Mouse (Mus musculus) liver, embryonic 14.5 days (tissue): ENCODE measurements around the gene Myh13. TPM values are rescaled to one million over a fixed set of nuclear protein-coding genes. Genes with fewer than 3 reads are reported as not detected.

ENCODE experiments used
- ATAC-seq: fragments of 200-750 bp; cut with Nextera tagmentation; 2 replicates; pipeline ENCODE4 v1.8.0; 2017; ENCODE audit warnings: moderate number of reproducible peaks, mild to moderate bottlenecking, moderate library complexity; ENCODE audit not compliant: insufficient read depth
- DNase-seq, 3 experiments: peaks; one replicate each; pipeline ENCODE4 v3.0.0-alpha.2; 2012 to 2013; ENCODE audit warnings: low read depth in 3 of 3, low spot score in 3 of 3
- H3K27ac ChIP-seq: fragments of 300-500 bp; sonication (generic); 2 replicates; pipeline ENCODE4 v1.5.1; 2014; ENCODE audit warnings: moderate library complexity, mild to moderate bottlenecking, control low read depth, inconsistent platforms
- H3K27me3 ChIP-seq: fragments of 300-500 bp; sonication (generic); 2 replicates; pipeline ENCODE4 v1.6.1; 2014; ENCODE audit warnings: mild to moderate bottlenecking, low read length, moderate library complexity; ENCODE audit not compliant: control insufficient read depth, insufficient read depth
- H3K36me3 ChIP-seq: fragments of 300-500 bp; sonication (generic); replicated peaks from 2 replicates; pipeline ENCODE4 v1.6.1; 2014; ENCODE audit warnings: low read depth; ENCODE audit not compliant: control insufficient read depth, insufficient read depth
- H3K4me1 ChIP-seq, 2 experiments: fragments of 200-500 bp in 1 of 2; fragments of 300-500 bp in 1 of 2; sonication (generic) in 1 of 2; replicated peaks; 2 replicates each; pipeline ENCODE4 v1.6.1; 2012 to 2014; ENCODE audit warnings: antibody characterized with exemption in 1 of 2, inconsistent platforms in 1 of 2, low read length in 1 of 2; ENCODE audit not compliant: control insufficient read depth in 2 of 2, insufficient read depth in 2 of 2
- H3K4me2 ChIP-seq: fragments of 300-500 bp; sonication (generic); 2 replicates; pipeline ENCODE4 v1.6.1; 2014; ENCODE audit warnings: low read depth, mild to moderate bottlenecking, control low read depth, moderate library complexity
- H3K4me3 ChIP-seq, 2 experiments: fragments of 200-500 bp in 1 of 2; fragments of 300-500 bp in 1 of 2; sonication (generic) in 1 of 2; 2 replicates each; pipeline ENCODE4 v1.5.1; 2012 to 2014; ENCODE audit warnings: low read depth in 2 of 2, low read length in 2 of 2, mild to moderate bottlenecking in 2 of 2, control low read depth in 1 of 2, inconsistent platforms in 1 of 2, moderate library complexity in 1 of 2; ENCODE audit not compliant: insufficient read depth in 1 of 2
- H3K9ac ChIP-seq: fragments of 300-500 bp; sonication (generic); replicated peaks from 2 replicates; pipeline ENCODE4 v1.6.1; 2014; ENCODE audit warnings: mild to moderate bottlenecking, control low read depth, moderate library complexity
- H3K9me3 ChIP-seq: fragments of 300-500 bp; sonication (generic); 2 replicates; pipeline ENCODE4 v1.6.1; 2016; ENCODE audit warnings: low read length, mixed read lengths; ENCODE audit not compliant: control insufficient read depth
- CTCF ChIP-seq: IDR thresholded peaks from 2 replicates; pipeline ENCODE4 v1.5.1; 2016; ENCODE audit warnings: antibody characterized with exemption, low read depth, control low read depth
- EP300 ChIP-seq: IDR thresholded peaks from 2 replicates; pipeline ENCODE4 v1.6.1; 2016; ENCODE audit warnings: antibody characterized with exemption, low read depth
- WGBS: fragments of 180-500 bp; shearing (Covaris S2); extraction: QIAGEN DNeasy Blood & Tissue Kit; methylation state at CpG from one replicate; pipeline ENCODE4 v1.1.7; 2014; ENCODE audit not compliant: insufficient replicate concordance; 5-methylcytosine and 5-hydroxymethylcytosine counted together
- polyA plus RNA-seq, 2 experiments: library from polyadenylated mRNA; depleted of rRNA in 1 of 2; stranded (reverse) in 1 of 2; unstranded in 1 of 2; fragments of >200 nt; fragmentation: Nextera tagmentation in 1 of 2; extraction: Ambion mirVana in 1 of 2; gene quantifications; 2 replicates each; pipeline versions ENCODE4 v1.2.1 to v1.2.3; 2012 to 2014

Myh13 gene
- polyA plus RNA-seq, 2 experiments = not detected

GRCm38 (mm10) chr11:67358031-67358430 lies 36.6 kb downstream of the Myh13 start:
- Histone ChIP-seq H3K4me2 (no peak overlapping the region), H3K27ac (no peak overlapping the region), H3K4me1 (no peaks in the 10 kb centered on the region), H3K4me3 (no peak overlapping the region), H3K9me3 (no peaks in the 10 kb centered on the region), H3K9ac (no peak overlapping the region), H3K36me3 (no peaks in the 10 kb centered on the region), H3K27me3 (no peaks in the 10 kb centered on the region)
- DNase-seq (no peak), ATAC-seq (no peak)
- WGBS = 38% methylated on average over 10 of the region's 10 CpGs
- no peak for TF ChIP-seq CTCF
- TF ChIP-seq EP300 = no peak

DNA sequence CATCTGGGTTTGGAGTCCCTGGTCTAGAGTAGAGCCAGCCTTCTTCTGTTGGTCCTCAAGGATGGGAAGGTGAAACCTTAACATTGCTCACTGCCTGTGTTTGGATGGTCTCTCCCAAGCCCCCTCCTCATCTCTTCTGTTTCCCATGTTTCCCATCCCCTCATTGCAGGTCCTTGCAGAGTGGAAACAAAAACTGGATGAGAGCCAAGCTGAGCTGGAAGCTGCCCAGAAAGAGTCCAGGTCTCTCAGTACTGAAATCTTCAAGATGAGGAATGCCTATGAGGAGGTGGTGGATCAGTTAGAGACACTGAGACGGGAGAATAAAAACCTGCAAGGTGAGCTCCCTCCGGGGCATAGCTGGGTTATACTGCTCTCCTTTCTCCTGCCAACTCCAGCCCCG lies 40.8 kb downstream of the Myh13 start:
- Histone ChIP-seq H3K27ac (no peak overlapping the region), H3K36me3 (no peaks in the 10 kb centered on the region), H3K9ac (no peak overlapping the region), H3K9me3 (no peaks in the 10 kb centered on the region), H3K4me3 (no peak overlapping the region), H3K4me1 (no peaks in the 10 kb centered on the region), H3K4me2 (no peak overlapping the region), H3K27me3 (no peaks in the 10 kb centered on the region)
- no peak for DNase-seq
- ATAC-seq = no peak
- 41% methylated on average over 3 of the region's 3 CpGs for WGBS
- no peak for TF ChIP-seq EP300
- no peak for TF ChIP-seq CTCF

GRCm38 (mm10) chr11:67364551-67364950 lies 43.1 kb downstream of the Myh13 start:
- H3K4me3 ChIP-seq = no peak overlapping the region
- DNase-seq (no peak), ATAC-seq (no peak)
- no peak overlapping the region for H3K27ac ChIP-seq
- no peaks in the 10 kb centered on the region for H3K9me3 ChIP-seq
- no peak for TF ChIP-seq EP300
- no peak for TF ChIP-seq CTCF
- H3K9ac ChIP-seq = no peak overlapping the region
- 60% methylated on average over 12 of the region's 12 CpGs for WGBS
- no peaks in the 10 kb centered on the region for H3K4me1 ChIP-seq
- no peaks in the 10 kb centered on the region for H3K36me3 ChIP-seq
- H3K27me3 ChIP-seq = no peaks in the 10 kb centered on the region
- no peak overlapping the region for H3K4me2 ChIP-seq

GRCm38 (mm10) chr11:67364986-67365721 lies 43.7 kb downstream of the Myh13 start:
- Histone ChIP-seq H3K36me3 (no peaks in the 10 kb centered on the region), H3K4me1 (no peaks in the 10 kb centered on the region), H3K9me3 (no peaks in the 10 kb centered on the region), H3K4me2 (no peak overlapping the region), H3K9ac (no peak overlapping the region), H3K27ac (no peak overlapping the region), H3K4me3 (no peak overlapping the region), H3K27me3 (no peaks in the 10 kb centered on the region)
- DNase-seq (no peak), ATAC-seq (no peak)
- WGBS = 70% methylated on average over 14 of the region's 14 CpGs
- TF ChIP-seq CTCF (no peak), EP300 (no peak)

- H3K27me3 ChIP-seq = no peaks in the 10 kb centered on the region
- no peaks in the 10 kb centered on the region for H3K4me1 ChIP-seq
- H3K4me3 ChIP-seq = no peak overlapping the region
- no peak overlapping the region for H3K9ac ChIP-seq
- H3K27ac ChIP-seq = no peak overlapping the region
- H3K4me2 ChIP-seq = no peak overlapping the region
- ATAC-seq (no peak), DNase-seq (no peak)
- TF ChIP-seq EP300 (no peak), CTCF (no peak)
- H3K36me3 ChIP-seq = no peaks in the 10 kb centered on the region
- 53% methylated on average over 9 of the region's 9 CpGs for WGBS
- no peaks in the 10 kb centered on the region for H3K9me3 ChIP-seq
Measured at GRCm38 (mm10) chr11:67366936-67367335, 45.5 kb downstream of the Myh13 start.
